Mouse (Mus musculus): Measurements from ENCODE around the gene Ubash3a.

DNA sequence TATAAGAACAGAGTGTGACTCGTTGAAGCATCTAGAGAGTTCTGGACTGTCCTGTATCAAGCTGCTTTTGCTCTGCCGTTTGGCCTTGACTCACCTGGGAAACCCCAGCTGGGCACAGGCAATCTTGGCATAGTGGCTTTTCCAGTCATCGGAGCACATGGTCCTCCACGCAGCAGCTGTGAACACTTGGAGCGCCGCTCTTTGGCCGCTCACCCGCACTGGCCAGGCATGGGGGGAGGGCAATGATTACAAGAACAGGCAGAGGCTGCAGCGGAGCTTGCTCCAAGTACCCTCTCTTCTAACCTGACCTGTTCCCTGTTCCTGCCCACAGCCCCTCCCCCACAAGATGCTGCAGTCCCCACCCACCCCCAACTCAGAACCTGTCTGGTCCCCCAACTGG, 14.3 kb upstream of the Ubash3a start:
- no peak for TF ChIP-seq POLR2A (IDR thresholded peaks at IDR 0.05; ENCODE audit: borderline replicate concordance, extremely low read depth, low read depth, low read length)
- TF ChIP-seq CTCF (IDR thresholded peaks at IDR 0.05; ENCODE audit: insufficient read depth, low read length), result no peak

All from lung, adult 2 months (tissue).